Mouse (Mus musculus) CH12.LX (cell line): ENCODE results near the gene Bach2. TPM values are rescaled to one million over a fixed set of nuclear protein-coding genes. Genes with fewer than 3 reads are reported as not detected.

Source experiments
- DNase-seq: peaks from one replicate; pipeline ENCODE4 v3.0.0-alpha.2; 2013; ENCODE audit errors: extremely low read depth
- H3K27ac ChIP-seq: 2 replicates; pipeline ENCODE4 v1.5.1; 2012; ENCODE audit warnings: low read depth, mild to moderate bottlenecking, control low read depth, moderate library complexity; ENCODE audit not compliant: insufficient read depth
- H3K27me3 ChIP-seq: replicated peaks from 2 replicates; pipeline ENCODE3; 2012; ENCODE audit warnings: inconsistent platforms
- H3K36me3 ChIP-seq, 2 experiments: replicated peaks in 1 of 2; 2 replicates each; pipeline versions ENCODE3 to v1.6.1; 2012; ENCODE audit warnings: inconsistent platforms in 1 of 2, low read length in 1 of 2, mild to moderate bottlenecking in 1 of 2, mixed read lengths in 1 of 2, moderate library complexity in 1 of 2; ENCODE audit not compliant: control insufficient read depth in 1 of 2, insufficient read depth in 1 of 2
- H3K4me1 ChIP-seq, 2 experiments: 2 replicates each; pipeline ENCODE4 v1.6.1; 2012; ENCODE audit warnings: inconsistent platforms in 1 of 2, moderate library complexity in 1 of 2; ENCODE audit not compliant: insufficient read depth in 2 of 2, control insufficient read depth in 1 of 2
- H3K4me2 ChIP-seq: 2 replicates; pipeline ENCODE4 v1.6.1; 2012; ENCODE audit warnings: low read depth, mild to moderate bottlenecking, control low read depth; ENCODE audit not compliant: poor library complexity, insufficient read depth, severe bottlenecking
- H3K4me3 ChIP-seq, 3 experiments: fragments of 150-350 bp in 1 of 3; sonication (generic) in 1 of 3; replicated peaks in 1 of 3; 2 replicates each; pipeline versions ENCODE3 to v1.5.1; 2011 to 2012; ENCODE audit warnings: low read depth in 2 of 3, low read length in 2 of 3, mild to moderate bottlenecking in 2 of 3, moderate library complexity in 2 of 3, control low read depth in 1 of 3, improper control_type of control experiment in 1 of 3, inconsistent platforms in 1 of 3, mixed read lengths in 1 of 3; ENCODE audit not compliant: poor library complexity in 1 of 3
- H3K79me2 ChIP-seq: replicated peaks from 2 replicates; pipeline ENCODE4 v1.6.1; 2012; ENCODE audit warnings: mild to moderate bottlenecking, moderate library complexity; ENCODE audit not compliant: control insufficient read depth, poor library complexity, insufficient read depth, severe bottlenecking; ENCODE audit errors: extremely low read depth
- H3K9ac ChIP-seq: 2 replicates; pipeline ENCODE4 v1.6.1; 2012; ENCODE audit warnings: low read depth, mild to moderate bottlenecking, control low read depth, moderate library complexity; ENCODE audit not compliant: insufficient read depth
- H3K9me3 ChIP-seq: replicated peaks from 2 replicates; pipeline ENCODE3; 2012; ENCODE audit warnings: low read length, inconsistent platforms, mixed read lengths
- CHD1 ChIP-seq: IDR thresholded peaks from 2 replicates; pipeline ENCODE4 v1.6.1; 2012; ENCODE audit warnings: low read depth, low read length, improper control_type of control experiment, inconsistent platforms
- CHD2 ChIP-seq: IDR thresholded peaks from 2 replicates; pipeline ENCODE4 v1.6.1; 2011; ENCODE audit warnings: low read length, improper control_type of control experiment
- E2F4 ChIP-seq: IDR thresholded peaks from 2 replicates; pipeline ENCODE4 v1.6.1; 2011; ENCODE audit warnings: low read depth, low read length, improper control_type of control experiment; ENCODE audit not compliant: insufficient replicate concordance
- ELF1 ChIP-seq: IDR thresholded peaks from 2 replicates; pipeline ENCODE4 v1.6.1; 2014; ENCODE audit warnings: low read depth, mild to moderate bottlenecking, inconsistent platforms, low read length, improper control_type of control experiment
- GABPA ChIP-seq: IDR thresholded peaks from 2 replicates; pipeline ENCODE4 v1.6.1; 2012; ENCODE audit warnings: low read depth, low read length, improper control_type of control experiment, inconsistent platforms; ENCODE audit not compliant: insufficient replicate concordance
- HCFC1 ChIP-seq: IDR thresholded peaks from 2 replicates; pipeline ENCODE4 v1.6.1; 2012; ENCODE audit warnings: low read depth, mild to moderate bottlenecking, inconsistent platforms, low read length, improper control_type of control experiment
- IRF4 ChIP-seq: IDR thresholded peaks from 2 replicates; pipeline ENCODE4 v1.6.1; 2014; ENCODE audit warnings: low read depth, mild to moderate bottlenecking, inconsistent platforms, low read length, improper control_type of control experiment
- JUND ChIP-seq: conservative IDR thresholded peaks from 2 replicates; pipeline ENCODE4 v1.6.1; 2011; ENCODE audit warnings: low read depth, low read length, improper control_type of control experiment
- MAX ChIP-seq: IDR thresholded peaks from 2 replicates; pipeline ENCODE4 v1.6.1; 2011; ENCODE audit warnings: low read length, improper control_type of control experiment
- MEF2A ChIP-seq: IDR thresholded peaks from 2 replicates; pipeline ENCODE4 v1.6.1; 2014; ENCODE audit warnings: low read depth, mild to moderate bottlenecking, inconsistent platforms, low read length, improper control_type of control experiment, borderline replicate concordance
- PAX5 ChIP-seq: IDR thresholded peaks from 2 replicates; pipeline ENCODE4 v1.6.1; 2012; ENCODE audit warnings: low read length, inconsistent platforms, mixed read lengths
- POLR2A ChIP-seq: IDR thresholded peaks from 2 replicates; pipeline ENCODE4 v1.6.1; 2011; ENCODE audit warnings: low read depth, mild to moderate bottlenecking, improper control_type of control experiment, low read length
- POLR2AphosphoS2 ChIP-seq: IDR thresholded peaks from 2 replicates; pipeline ENCODE4 v1.6.1; 2011; ENCODE audit warnings: low read depth, low read length, improper control_type of control experiment
- RCOR1 ChIP-seq: conservative IDR thresholded peaks from 2 replicates; pipeline ENCODE4 v1.6.1; 2012; ENCODE audit warnings: low read depth, mild to moderate bottlenecking, inconsistent platforms, low read length, improper control_type of control experiment
- SMC3 ChIP-seq: IDR thresholded peaks from 2 replicates; pipeline ENCODE4 v1.6.1; 2011; ENCODE audit warnings: low read depth, low read length, improper control_type of control experiment
- TCF12 ChIP-seq: IDR thresholded peaks from 2 replicates; pipeline ENCODE4 v1.6.1; 2014; ENCODE audit warnings: low read depth, mild to moderate bottlenecking, inconsistent platforms, low read length, improper control_type of control experiment
- ZC3H11A ChIP-seq: IDR thresholded peaks from 2 replicates; pipeline ENCODE4 v1.6.1; 2012; ENCODE audit warnings: low read depth, mild to moderate bottlenecking, inconsistent platforms, low read length, improper control_type of control experiment
- ZMIZ1 ChIP-seq: IDR thresholded peaks from 2 replicates; pipeline ENCODE4 v1.6.1; 2012; ENCODE audit warnings: low read depth, mild to moderate bottlenecking, inconsistent platforms, low read length, improper control_type of control experiment
- ZNF384 ChIP-seq: IDR thresholded peaks from 2 replicates; pipeline ENCODE4 v1.6.1; 2012; ENCODE audit warnings: low read depth, low read length, improper control_type of control experiment, inconsistent platforms
- dilution Hi-C: fragments of 300-500 bp; cut with MboI; formaldehyde crosslinking; loops from 2 replicates; pipeline ENCODE4 v1.14.3; 2020; ENCODE audit warnings: low sequenced_read_pairs; ENCODE audit not compliant: extremely low pct_unique_long_range_greater_than_20kb, extremely low pct_ligation_motif_present
- in situ Hi-C: fragments of 300-500 bp; cut with MboI; formaldehyde crosslinking; loops from 3 replicates; pipeline ENCODE4 v1.14.3; 2019; ENCODE audit warnings: low sequenced_read_pairs, low pct_ligation_motif_present, low pct_unique_long_range_greater_than_20kb, mixed read lengths
- polyA plus RNA-seq: library from polyadenylated mRNA; unstranded; fragments of >175 nt; gene quantifications from 2 replicates; pipeline ENCODE4 v1.2.1, GENCODE M21; 2012; ENCODE audit warnings: low read depth; ENCODE audit not compliant: insufficient read length
- total RNA-seq, 2 experiments: library from RNA; depleted of rRNA; stranded (reverse); fragments of 300-350 nt in 1 of 2; fragments of >200 nt in 1 of 2; gene quantifications; 2 replicates each; pipeline ENCODE4 v1.2.3; 2012 to 2014

The Bach2 gene
- total and polyA plus RNA-seq, 3 experiments, result 0.11 TPM; not detected in 2

DNA sequence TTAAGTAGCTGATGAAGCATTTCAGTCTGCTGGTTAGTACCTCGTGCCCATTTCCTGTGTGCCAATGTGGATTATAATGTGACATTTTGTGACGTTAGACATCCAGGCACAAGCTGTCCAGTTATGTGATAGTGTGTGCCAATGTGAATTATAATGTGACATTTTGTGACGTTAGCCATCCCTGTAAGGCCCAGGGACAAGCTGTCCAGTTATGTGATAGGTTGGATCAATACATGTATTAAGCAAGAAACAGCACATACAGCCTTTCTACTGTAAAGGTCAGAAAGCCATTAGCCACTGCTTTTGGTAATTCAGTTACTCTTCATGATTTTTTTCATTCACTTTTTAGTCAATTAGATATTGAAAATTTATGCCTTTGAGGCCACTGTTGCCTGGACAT lies 76.3 kb downstream of the Bach2 start:
- Histone ChIP-seq H3K27ac (no peak overlapping the region), H3K36me3 (no peaks in the 10 kb centered on the region), H3K27me3 (no peaks in the 10 kb centered on the region)
- no peak for DNase-seq
- in situ Hi-C loops (no loop called here), dilution Hi-C loops (no loop called here)
- TF ChIP-seq JUND, result no peak
- TF ChIP-seq ZC3H11A, result no peak
- no peak for TF ChIP-seq SMC3
- TF ChIP-seq MAX, result no peak
- TF ChIP-seq IRF4, result no peak
- no peak for TF ChIP-seq TCF12
- TF ChIP-seq HCFC1, result no peak
- TF ChIP-seq CHD2, result no peak
- no peak for TF ChIP-seq ELF1
- TF ChIP-seq, all 38 proteins: peak for 0
- peaks cover 5% of the 10 kb centered on the region for H3K9me3 ChIP-seq
- no peaks in the 10 kb centered on the region for H3K79me2 ChIP-seq
- H3K9ac ChIP-seq, result no peak overlapping the region
- H3K4me1 ChIP-seq, result no peaks in the 10 kb centered on the region
- H3K4me2 ChIP-seq, result no peak overlapping the region
- H3K4me3 ChIP-seq, result no peak overlapping the region

- in situ Hi-C loops (no loop called here), dilution Hi-C loops (no loop called here)
- Histone ChIP-seq H3K36me3 (no peaks in the 10 kb centered on the region), H3K27ac (no peak overlapping the region), H3K9me3 (peaks cover 5% of the 10 kb centered on the region), H3K9ac (no peak overlapping the region), H3K79me2 (no peaks in the 10 kb centered on the region), H3K27me3 (no peaks in the 10 kb centered on the region), H3K4me1 (no peaks in the 10 kb centered on the region), H3K4me3 (no peak overlapping the region), H3K4me2 (no peak overlapping the region)
- DNase-seq, result no peak
- TF ChIP-seq GABPA (no peak), POLR2A (no peak), MEF2A (no peak), RCOR1 (no peak)
Measured at GRCm38 (mm10) chr4:32318608-32319007, 80.0 kb downstream of the Bach2 start.

DNA sequence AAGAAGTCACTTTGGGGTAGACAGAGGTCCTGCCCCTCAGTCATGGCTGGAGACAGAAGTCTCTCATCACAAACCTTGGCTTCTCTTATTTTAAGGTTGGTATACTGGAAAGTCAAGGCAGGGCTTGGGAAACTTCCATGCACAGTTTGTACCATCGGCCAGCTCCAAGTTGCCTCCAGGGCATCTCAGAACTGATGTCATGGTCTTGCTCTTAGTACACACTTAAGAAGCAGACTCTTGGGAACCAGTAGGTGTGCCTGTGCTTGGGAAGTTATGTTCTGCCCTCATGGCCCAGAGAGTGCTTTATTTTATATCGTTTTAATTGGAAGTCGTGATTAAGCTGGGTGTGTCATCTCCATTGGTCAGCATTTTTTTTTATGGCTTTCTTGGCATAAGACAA lies 80.7 kb downstream of the Bach2 start:
- in situ Hi-C loops, result no loop called here
- no peak overlapping the region for H3K9ac ChIP-seq
- peaks cover 5% of the 10 kb centered on the region for H3K9me3 ChIP-seq
- no peaks in the 10 kb centered on the region for H3K27me3 ChIP-seq
- no peak overlapping the region for H3K27ac ChIP-seq
- no peaks in the 10 kb centered on the region for H3K79me2 ChIP-seq
- no peak overlapping the region for H3K4me3 ChIP-seq
- TF ChIP-seq CHD1, result no peak
- no peak for TF ChIP-seq RCOR1
- TF ChIP-seq ZNF384, result no peak
- no peak for TF ChIP-seq TCF12
- TF ChIP-seq POLR2AphosphoS2, result no peak
- TF ChIP-seq ZC3H11A, result no peak
- TF ChIP-seq IRF4, result no peak
- no peak for TF ChIP-seq ZMIZ1
- no peak for TF ChIP-seq E2F4
- TF ChIP-seq POLR2A, result no peak
- TF ChIP-seq PAX5, result no peak
- dilution Hi-C loops, result no loop called here
- no peaks in the 10 kb centered on the region for H3K36me3 ChIP-seq
- no peak overlapping the region for H3K4me2 ChIP-seq
- no peaks in the 10 kb centered on the region for H3K4me1 ChIP-seq
- no peak for DNase-seq
